ENCODE assay signal across 12 mouse cellular contexts in genomic region chr1:50928776-50929175, GRCm38 (mm10). TPM values are rescaled to one million over a fixed set of nuclear protein-coding genes. Genes with fewer than 3 reads are reported as not detected.
DNase-seq lines count a peak whose midpoint lies in the region; ATAC-seq and TF ChIP-seq lines count a peak whose summit lies in the region.
"Had no signal": no experiment of that assay in that cellular context is flagged by ENCODE, and none has a peak within 500 bp of the region (broad histone marks: within the 10 kb centered on the region; RNA-seq: fewer than 3 reads in every experiment).

No protein-coding gene starts in this region.

- H3K4me3 ChIP-seq in layer of hippocampus, adult 2 months, result peak overlapping the region; percentile 93
- peak overlapping the region; percentile 75 for H3K4me3 ChIP-seq in embryonic facial prominence, embryonic 10.5 days
- H3K4me3 ChIP-seq in hindbrain, embryonic 16.5 days (ENCODE audit: low read length), result peak overlapping the region; percentile 86
- peak overlapping the region; percentile 71 for H3K4me3 ChIP-seq in neural tube, embryonic 12.5 days
- no peak overlapping the region for H3K4me3 ChIP-seq in heart, embryonic 11.5 days (ENCODE audit: low read depth, low read length)

- peak overlapping the region; percentile 85 for H3K9ac ChIP-seq in hindbrain, embryonic 16.5 days (ENCODE audit: low read depth, low read length)
- peak overlapping the region; percentile 60 for H3K9ac ChIP-seq in neural tube, embryonic 12.5 days
- no peak overlapping the region for H3K9ac ChIP-seq in heart, embryonic 11.5 days (ENCODE audit: low read depth, low read length)
- H3K9ac ChIP-seq: liver, embryonic 14.5 days; stomach, embryonic 15.5 days had no signal

- peaks cover 26% of the 10 kb centered on the region for H3K4me1 ChIP-seq in embryonic facial prominence, embryonic 10.5 days
- H3K4me1 ChIP-seq in hindbrain, embryonic 16.5 days (ENCODE audit: control insufficient read depth, insufficient read depth, low read depth, low read length), result peaks cover 4% of the 10 kb centered on the region
- H3K4me1 ChIP-seq in neural tube, embryonic 12.5 days, result peaks cover 10% of the 10 kb centered on the region
- peaks cover 9% of the 10 kb centered on the region; the same call in 1 of the 2 replicates for H3K4me1 ChIP-seq in heart, embryonic 11.5 days (ENCODE audit: control insufficient read depth, insufficient read depth, low read length)

- H3K27ac ChIP-seq in layer of hippocampus, adult 2 months, result peak overlapping the region; percentile 40
- H3K27ac ChIP-seq in embryonic facial prominence, embryonic 10.5 days (replicated peaks), result no peak overlapping the region
- H3K27ac ChIP-seq in hindbrain, embryonic 16.5 days (ENCODE audit: low read depth, low read length), result no peak overlapping the region
- no peak overlapping the region for H3K27ac ChIP-seq in neural tube, embryonic 12.5 days
- no peak overlapping the region for H3K27ac ChIP-seq in heart, embryonic 11.5 days (ENCODE audit: low read depth, low read length)
- H3K27ac ChIP-seq: liver, embryonic 14.5 days; stomach, embryonic 15.5 days had no signal

- 23% methylated on average over 3 of the region's 3 CpGs for WGBS in embryonic facial prominence, embryonic 10.5 days
- 7% methylated on average over 3 of the region's 3 CpGs for WGBS in hindbrain, embryonic 16.5 days
- 9% methylated on average over 3 of the region's 3 CpGs for WGBS in neural tube, embryonic 12.5 days
- 21% methylated on average over 3 of the region's 3 CpGs for WGBS in heart, embryonic 11.5 days (ENCODE audit: insufficient replicate concordance)

- H3K9me3 ChIP-seq in embryonic facial prominence, embryonic 10.5 days, result no peaks in the 10 kb centered on the region
- no peaks in the 10 kb centered on the region for H3K9me3 ChIP-seq in hindbrain, embryonic 16.5 days (ENCODE audit: control insufficient read depth, low read length)
- no peaks in the 10 kb centered on the region for H3K9me3 ChIP-seq in neural tube, embryonic 12.5 days
- no peaks in the 10 kb centered on the region for H3K9me3 ChIP-seq in heart, embryonic 11.5 days (replicated peaks; ENCODE audit: control insufficient read depth, low read length)
- H3K9me3 ChIP-seq: stomach, embryonic 15.5 days had no signal

- ATAC-seq in hindbrain, embryonic 16.5 days, result no peak
- ATAC-seq in neural tube, embryonic 12.5 days (ENCODE audit: low FRiP score, low read depth), result no peak
- no peak for ATAC-seq in activated CD4-positive, CD25-positive, alpha-beta regulatory T cell, adult 4 months
- no peak for ATAC-seq in heart, embryonic 11.5 days (replicated peaks; ENCODE audit: insufficient number of reproducible peaks, low FRiP score, low TSS enrichment)

- no peaks in the 10 kb centered on the region for H3K36me3 ChIP-seq in embryonic facial prominence, embryonic 10.5 days (replicated peaks)
- no peaks in the 10 kb centered on the region for H3K36me3 ChIP-seq in hindbrain, embryonic 16.5 days (ENCODE audit: control insufficient read depth, insufficient read depth, low read length)
- H3K36me3 ChIP-seq in neural tube, embryonic 12.5 days, result no peaks in the 10 kb centered on the region
- no peaks in the 10 kb centered on the region for H3K36me3 ChIP-seq in heart, embryonic 11.5 days (ENCODE audit: control insufficient read depth, insufficient read depth, low read length)
- H3K36me3 ChIP-seq: stomach, embryonic 15.5 days had no signal

- no peak for TF ChIP-seq CTCF in layer of hippocampus, adult 2 months (conservative IDR thresholded peaks at IDR 0.05)

- peaks cover 68% of the 10 kb centered on the region for H3K27me3 ChIP-seq in embryonic facial prominence, embryonic 10.5 days (replicated peaks; ENCODE audit: low read depth, poor library complexity, severe bottlenecking)
- no peaks in the 10 kb centered on the region for H3K27me3 ChIP-seq in hindbrain, embryonic 16.5 days (replicated peaks; ENCODE audit: control insufficient read depth, insufficient read depth, low read length)
- no peaks in the 10 kb centered on the region for H3K27me3 ChIP-seq in neural tube, embryonic 12.5 days (replicated peaks)
- peaks cover 24% of the 10 kb centered on the region for H3K27me3 ChIP-seq in heart, embryonic 11.5 days (ENCODE audit: control insufficient read depth, insufficient read depth, low read length)

- H3K4me2 ChIP-seq in hindbrain, embryonic 16.5 days (ENCODE audit: low read length), result peak overlapping the region; percentile 88
- peak overlapping the region; percentile 92 for H3K4me2 ChIP-seq in neural tube, embryonic 12.5 days (replicated peaks)
- H3K4me2 ChIP-seq in heart, embryonic 11.5 days, result no peak overlapping the region

- intact Hi-C loops in gastrocnemius, postnatal 36 days (cut with DNase I), result no loop called here

- DNase-seq in layer of hippocampus, adult 2 months (ENCODE audit: low spot score in 2 of 2), result no peak
- no peak for DNase-seq in layer of hippocampus, postnatal 14 days (ENCODE audit: low spot score in 2 of 2)
- DNase-seq in embryonic facial prominence, embryonic 10.5 days (ENCODE audit: low spot score), result peak; percentile 14
- no peak for DNase-seq in gastrocnemius, postnatal 36 days
- DNase-seq: adrenal gland, adult 8-10 months had no signal

RNA-seq across cellular contexts. Expression of gene Tmeff2, which starts 28.3 kb away (rescaled TPM):
- total RNA-seq in layer of hippocampus, adult 2 months (2021), result 10 to 100 TPM; 57.3 to 60.8 TPM
- total RNA-seq in layer of hippocampus, postnatal 14 days (2021), result 10 to 100 TPM; 53.8 to 56.8 TPM
- 6.3 and 7.2 TPM in 2 replicates for polyA plus RNA-seq in embryonic facial prominence, embryonic 10.5 days (2016; fragmentation: Nextera tagmentation; extraction: Ambion mirVana)
- 69.4 and 75.9 TPM in 2 replicates for polyA plus RNA-seq in hindbrain, embryonic 16.5 days (2015; fragmentation: Nextera tagmentation; extraction: Ambion mirVana)
- 57.9 and 64.4 TPM in 2 replicates for polyA plus RNA-seq in neural tube, embryonic 12.5 days (2016; fragmentation: Nextera tagmentation; extraction: Ambion mirVana)
- 1 to 10 TPM in 1 of 2 experiments, not detected in 1; 1.8 TPM for polyA plus RNA-seq in activated CD4-positive, CD25-positive, alpha-beta regulatory T cell, adult 4 months (2017; shearing (Covaris generic))
- 1 to 10 TPM; 1.0 to 1.1 TPM for total RNA-seq in gastrocnemius, postnatal 36 days (2021)
- polyA plus RNA-seq in heart, embryonic 11.5 days (2014; fragmentation: Nextera tagmentation; extraction: Ambion mirVana), result 1.7 and 2.2 TPM in 2 replicates
- total RNA-seq: neutrophil, adult 5-6 weeks had no signal
